Mouse (Mus musculus) left cerebral cortex, adult 6 months (tissue): ENCODE measurements around the gene Galnt6. TPM values are rescaled to one million over a fixed set of nuclear protein-coding genes. Genes with fewer than 3 reads are reported as not detected.

Experiments used
- long read RNA-seq, 2 experiments: library from polyadenylated mRNA; unstranded; transcript quantifications; one replicate each; pipeline ENCODE4 v2.0.0; 2019 to 2020
- polyA plus RNA-seq: library from polyadenylated mRNA; unstranded; fragments of <200 nt; fragmentation: Nextera tagmentation; gene quantifications from 2 replicates; pipeline ENCODE4 v1.2.3, GENCODE M21; 2021

Gene Galnt6
- polyA plus RNA-seq, result 5.5 and 7.2 TPM in 2 replicates
- long read RNA-seq, experiment 1, transcript Galnt6-202 (12 exons, 3,796 nt), result minor isoform, 18 of 104 reads
- long read RNA-seq, experiment 1, transcript Galnt6-201 (12 exons, 3,798 nt), result major isoform, 59 of 104 reads
- long read RNA-seq, experiment 1, partial matches to known transcripts, result 12 of 104 reads
- long read RNA-seq, experiment 1, other reads (novel, unspliced or antisense), result 15 of 104 reads
- long read RNA-seq, experiment 2, partial matches to known transcripts, result 7 of 14 reads
- long read RNA-seq, experiment 2, other reads (novel, unspliced or antisense), result 2 of 14 reads

DNA sequence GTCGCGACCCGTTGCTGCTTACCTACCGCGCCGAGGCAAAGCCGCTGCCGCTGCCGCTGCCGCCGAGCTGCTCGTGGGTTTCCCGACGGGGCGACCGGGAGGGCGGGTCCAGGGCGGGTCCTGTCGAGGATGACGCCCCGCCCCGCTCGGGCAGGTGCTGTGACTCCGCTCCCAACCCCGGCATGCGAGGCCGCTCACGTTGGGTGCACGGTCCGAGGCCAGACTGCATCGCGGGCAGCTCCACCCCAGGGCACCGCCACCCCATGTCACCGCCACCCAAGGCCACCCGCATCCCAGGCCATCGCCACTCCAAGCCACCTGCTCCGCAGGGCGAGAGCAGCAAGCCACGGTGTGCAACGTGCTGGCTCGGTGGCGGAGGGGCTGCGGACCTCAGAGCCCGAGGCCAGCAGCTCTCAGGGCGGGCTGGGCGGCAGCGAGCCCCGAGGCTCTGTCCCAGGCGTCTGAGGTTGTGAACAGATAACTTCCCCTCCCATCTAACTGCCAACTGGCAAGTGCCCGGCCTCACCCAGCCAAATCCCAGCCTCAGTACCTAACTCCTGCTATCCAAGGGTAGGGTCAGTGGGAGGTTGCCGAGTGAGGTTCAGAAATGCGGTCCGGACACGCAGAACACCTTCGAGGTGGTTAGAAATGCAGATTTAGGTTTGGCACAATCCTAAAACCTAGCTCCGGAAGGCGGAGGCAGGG is at the start of gene Galnt6:
Galnt6 (minus strand) TSS at position 96 of the 705 bp plus-strand sequence.

DNA sequence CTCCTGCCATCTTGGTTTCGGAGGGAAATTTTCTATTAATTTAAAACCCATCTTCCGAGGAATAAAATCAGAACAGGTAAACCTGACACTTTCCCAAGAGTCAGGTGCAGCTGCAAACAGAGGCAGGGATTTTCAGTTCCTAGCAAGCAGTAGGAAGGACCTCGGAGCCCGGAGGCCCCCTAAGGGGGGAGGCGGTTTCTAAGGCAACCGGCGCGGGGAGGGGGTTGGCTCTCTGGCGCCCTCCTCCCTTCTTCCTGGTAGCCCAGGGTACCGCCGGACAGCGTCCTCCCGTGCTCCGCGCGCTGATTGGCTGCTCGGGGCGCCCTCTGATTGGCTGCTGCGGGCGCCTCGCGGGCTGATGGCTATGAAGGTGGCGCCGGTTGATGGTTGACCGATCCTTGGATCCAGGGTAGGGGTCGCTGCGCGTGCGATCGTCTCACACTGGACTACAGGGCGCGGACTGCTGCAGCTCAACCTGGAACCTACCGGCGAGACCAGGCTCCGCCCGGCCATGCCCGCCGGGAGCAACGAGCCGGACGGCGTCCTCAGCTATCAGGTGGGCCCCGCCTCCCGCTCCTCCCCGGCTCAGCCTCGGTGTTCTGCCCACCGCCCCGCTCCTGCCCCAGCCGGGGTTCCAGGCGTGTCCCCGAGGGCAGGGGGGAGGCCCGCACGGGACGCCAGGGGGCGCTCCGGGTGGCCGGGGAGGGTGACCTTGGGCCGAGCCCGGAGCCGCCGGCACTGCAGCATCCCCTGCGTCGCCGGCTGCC is 32.4 kb upstream of the Galnt6 start, which contains the start of gene Slc4a8:
Slc4a8 (plus strand) TSS at position 329 of the 767 bp plus-strand sequence.

DNA sequence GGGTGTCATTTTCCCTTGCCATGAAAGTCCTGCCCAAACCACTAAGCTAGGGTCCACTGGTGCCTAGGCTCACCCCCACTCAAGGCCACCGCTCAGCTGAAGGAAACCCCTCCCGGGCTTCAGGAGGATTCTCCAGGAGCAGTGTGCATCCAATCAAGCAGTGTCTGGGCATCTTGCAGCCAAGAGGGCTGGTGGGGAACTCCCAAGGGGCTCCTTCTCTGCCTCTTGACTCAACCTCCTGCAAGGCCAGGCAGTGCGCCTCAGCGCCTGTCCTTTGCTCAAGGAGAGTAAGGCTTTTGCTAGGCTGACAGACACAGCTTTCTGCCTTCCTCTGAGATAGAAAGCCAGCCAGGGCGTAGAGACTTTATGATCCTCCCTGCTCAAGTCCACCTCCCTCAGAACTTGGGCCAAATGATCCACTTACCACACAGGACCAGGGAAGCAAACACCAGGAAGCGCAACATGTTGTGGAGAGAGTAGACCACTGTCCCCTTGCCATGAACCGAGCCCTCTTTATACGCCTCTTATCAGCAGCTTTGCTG is 41.7 kb downstream of the Galnt6 start, which contains the start of gene Cela1:
Cela1 (minus strand) TSS at position 492 of the 542 bp plus-strand sequence.

DNA sequence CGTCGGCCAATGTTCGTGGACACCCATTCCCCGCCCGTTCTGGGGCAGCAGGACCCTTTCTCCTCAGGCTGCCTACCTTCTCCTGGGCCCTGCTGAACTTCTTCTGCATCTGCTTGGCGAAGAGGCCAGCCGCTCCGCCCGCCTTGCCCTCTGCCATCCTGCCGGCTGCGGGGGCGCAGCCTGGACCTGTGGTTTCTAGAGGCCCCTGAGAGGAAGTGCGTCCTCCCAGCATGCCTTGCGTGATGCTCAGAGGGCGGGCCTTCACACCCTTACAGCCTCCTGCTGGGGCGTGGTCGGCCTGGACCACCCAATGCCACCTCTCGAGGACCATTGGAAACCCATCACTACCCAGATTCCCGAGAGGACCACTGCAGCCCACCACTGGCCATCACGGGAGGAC is 59.8 kb downstream of the Galnt6 start, which contains the start of gene Bin2:
Bin2 (minus strand) TSS at position 217 of the 400 bp plus-strand sequence.

Other genes starting within 250 kb of the Galnt6 start
- gene Csrnp2, start 233.9 kb downstream of the Galnt6 start, polyA plus RNA-seq, result 5.3 and 8.0 TPM in 2 replicates
- gene Tfcp2, start 177.4 kb downstream of the Galnt6 start, polyA plus RNA-seq, result 13.1 and 18.6 TPM in 2 replicates
- gene Pou6f1, start 129.4 kb downstream of the Galnt6 start, polyA plus RNA-seq, result 9.9 and 61.5 TPM in 2 replicates
- gene Dazap2, start 114.0 kb downstream of the Galnt6 start, polyA plus RNA-seq, result 191 and 208 TPM in 2 replicates
- 2.8 and 4.8 TPM in 2 replicates for gene Smagp, start 92.4 kb downstream of the Galnt6 start, polyA plus RNA-seq
- 3.0 and 4.0 TPM in 2 replicates for gene Bin2, start 59.8 kb downstream of the Galnt6 start, polyA plus RNA-seq
- 5.4 and 7.7 TPM in 2 replicates for gene Cela1, start 41.5 kb downstream of the Galnt6 start, polyA plus RNA-seq
- 25.2 and 29.0 TPM in 2 replicates for gene Slc4a8, start 32.4 kb upstream of the Galnt6 start, polyA plus RNA-seq
- gene Scn8a, start 140.5 kb upstream of the Galnt6 start, polyA plus RNA-seq, result 16.0 and 35.0 TPM in 2 replicates